Mouse (Mus musculus) embryo, embryonic 10.5 days (tissue): ENCODE results near the gene Map2k6.

Experiments
- DNase-seq: peaks from one replicate; pipeline ENCODE4 v3.0.0-alpha.2; 2015; ENCODE audit warnings: low spot score

Map2k6 gene

GRCm38 (mm10) chr11:110450758-110451121 lies 51.8 kb downstream of the Map2k6 start:
- DNase-seq = no peak

- no peak for DNase-seq
Observed at GRCm38 (mm10) chr11:110451590-110451989, 52.7 kb downstream of the Map2k6 start.

GRCm38 (mm10) chr11:110453445-110454154 lies 54.7 kb downstream of the Map2k6 start:
- no peak for DNase-seq

- no peak for DNase-seq
Observed at GRCm38 (mm10) chr11:110457441-110457912, 58.6 kb downstream of the Map2k6 start.

GRCm38 (mm10) chr11:110460480-110460879 lies 61.6 kb downstream of the Map2k6 start:
- DNase-seq = no peak

- no peak for DNase-seq
Observed at GRCm38 (mm10) chr11:110461560-110462331, 62.8 kb downstream of the Map2k6 start.

GRCm38 (mm10) chr11:110462975-110463578 lies 64.2 kb downstream of the Map2k6 start:
- no peak for DNase-seq

- no peak for DNase-seq
Observed at GRCm38 (mm10) chr11:110463801-110464200, 64.9 kb downstream of the Map2k6 start.

- no peak for DNase-seq
Observed at GRCm38 (mm10) chr11:110469054-110469453, 70.1 kb downstream of the Map2k6 start.

- DNase-seq = no peak
Observed at GRCm38 (mm10) chr11:110470561-110471273, 71.8 kb downstream of the Map2k6 start.

- DNase-seq = no peak
Observed at GRCm38 (mm10) chr11:110471362-110471761, 72.4 kb downstream of the Map2k6 start.

GRCm38 (mm10) chr11:110472078-110472477 lies 73.2 kb downstream of the Map2k6 start:
- DNase-seq = no peak

GRCm38 (mm10) chr11:110473495-110473894 lies 74.6 kb downstream of the Map2k6 start:
- DNase-seq = no peak

- DNase-seq = no peak
Observed at GRCm38 (mm10) chr11:110476361-110477151, 77.6 kb downstream of the Map2k6 start.

GRCm38 (mm10) chr11:110477961-110478869 lies 79.3 kb downstream of the Map2k6 start:
- DNase-seq = no peak

GRCm38 (mm10) chr11:110478978-110479384 lies 80.1 kb downstream of the Map2k6 start:
- DNase-seq = peak; percentile 84

GRCm38 (mm10) chr11:110481406-110481805 lies 82.5 kb downstream of the Map2k6 start:
- no peak for DNase-seq

GRCm38 (mm10) chr11:110482176-110482575 lies 83.3 kb downstream of the Map2k6 start:
- DNase-seq = no peak

GRCm38 (mm10) chr11:110482649-110483048 lies 83.7 kb downstream of the Map2k6 start:
- DNase-seq = no peak

GRCm38 (mm10) chr11:110483165-110483564 lies 84.2 kb downstream of the Map2k6 start:
- DNase-seq = peak; percentile 89
